Mouse (Mus musculus): ENCODE measurements at regions not wholly inside any gene's neighbourhood (a gene's known extent, or its start where the extent isn't known, plus 50 kb on each side); places are given as distances from the start of the nearest gene placed in this dataset.

DNA sequence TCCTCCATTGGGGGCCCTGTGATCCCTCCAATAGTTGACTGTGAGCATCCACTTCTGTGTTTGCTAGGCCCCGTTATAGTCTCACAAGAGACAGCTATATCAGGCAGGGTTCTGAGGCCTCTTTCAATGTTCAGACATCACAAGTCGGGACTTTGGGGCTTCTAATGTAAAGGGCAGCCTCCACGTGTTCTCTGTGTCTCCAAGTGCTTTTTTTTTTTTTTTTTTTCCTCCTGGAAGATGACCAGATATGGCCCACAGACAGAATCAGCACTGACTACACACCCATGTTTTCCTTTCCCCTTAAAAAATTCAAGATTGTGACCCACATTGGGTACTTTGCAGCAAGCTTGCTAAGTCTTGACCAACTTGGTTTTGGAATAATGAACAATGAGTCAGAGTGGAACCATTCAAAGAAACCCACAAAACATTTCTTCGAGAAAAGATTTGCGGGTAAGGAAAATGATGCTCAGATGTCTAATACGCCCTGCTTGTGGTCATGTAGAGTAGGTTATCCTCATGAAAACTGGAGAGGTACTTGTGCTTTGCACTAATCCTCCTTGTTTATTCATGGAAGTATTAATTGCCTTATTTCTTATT lies 100.5 kb downstream of the Gm5426 start:
- TF ChIP-seq GATA4 (IDR thresholded peaks at IDR 0.05; ENCODE audit: insufficient replicate concordance, low read length), result no peak

GRCm38 (mm10) chr10:96237572-96238130 lies 101.2 kb downstream of the Gm5426 start:
- no peak for TF ChIP-seq GATA4 (IDR thresholded peaks at IDR 0.05; ENCODE audit: insufficient replicate concordance, low read length)

- TF ChIP-seq GATA4 (IDR thresholded peaks at IDR 0.05; ENCODE audit: insufficient replicate concordance, low read length), result no peak
Observed at GRCm38 (mm10) chr10:96238251-96238650, 101.8 kb downstream of the Gm5426 start.

GRCm38 (mm10) chr10:96238850-96239249 lies 102.4 kb downstream of the Gm5426 start:
- TF ChIP-seq GATA4 (IDR thresholded peaks at IDR 0.05; ENCODE audit: insufficient replicate concordance, low read length), result no peak

DNA sequence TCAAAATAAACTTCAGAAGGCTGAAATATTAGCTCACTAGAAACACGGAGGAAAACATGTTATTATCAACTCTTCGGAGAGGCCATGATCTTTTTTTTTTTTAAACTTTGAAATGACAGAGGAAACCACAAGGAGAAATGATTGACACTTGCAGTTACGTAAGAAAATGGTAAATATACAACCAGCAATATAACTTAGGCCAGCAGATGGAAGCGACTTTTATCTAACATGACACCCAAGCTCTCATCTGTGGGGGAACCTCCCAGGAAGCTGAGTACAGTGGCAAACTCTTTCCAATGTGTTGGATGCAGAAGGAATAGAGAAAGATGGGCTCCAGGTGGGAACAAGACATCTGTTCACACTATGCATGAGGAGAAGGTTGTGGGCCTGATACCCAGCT lies 104.2 kb downstream of the Gm5426 start:
- no peak for TF ChIP-seq GATA4 (IDR thresholded peaks at IDR 0.05; ENCODE audit: insufficient replicate concordance, low read length)

- TF ChIP-seq GATA4 (IDR thresholded peaks at IDR 0.05; ENCODE audit: insufficient replicate concordance, low read length), result no peak
Observed at GRCm38 (mm10) chr10:96253671-96254070, 117.3 kb downstream of the Gm5426 start.

DNA sequence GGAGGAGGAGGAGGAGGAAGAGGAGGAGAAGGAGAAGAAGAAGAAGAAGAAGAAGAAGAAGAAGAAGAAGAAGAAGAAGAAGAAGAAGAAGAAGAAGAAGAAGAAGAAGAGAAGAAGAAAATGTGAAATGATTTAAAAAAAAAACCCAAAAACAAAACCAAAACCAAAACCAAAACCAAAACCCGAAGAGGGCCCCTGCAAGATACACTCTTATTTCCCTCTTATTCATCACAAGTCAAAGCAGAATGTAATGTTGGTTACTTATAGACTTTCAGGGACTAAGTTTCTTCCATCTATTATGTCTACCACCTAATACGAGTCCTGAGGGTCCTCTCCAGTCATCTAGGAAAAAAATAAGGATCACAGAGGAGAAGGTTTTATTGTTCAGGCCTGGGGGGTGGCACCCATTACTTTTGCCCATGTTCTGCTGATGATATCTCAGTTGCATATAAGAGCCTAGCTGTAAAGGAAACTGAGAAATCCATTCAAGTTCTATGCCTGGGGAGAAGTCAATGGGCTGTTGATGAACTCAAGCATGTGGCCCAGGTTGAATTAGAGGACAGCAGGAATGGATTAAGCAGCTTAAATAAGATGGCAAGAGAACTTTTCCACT lies 118.0 kb downstream of the Gm5426 start:
- no peak for TF ChIP-seq GATA4 (IDR thresholded peaks at IDR 0.05; ENCODE audit: insufficient replicate concordance, low read length)

- no peak for TF ChIP-seq GATA4 (IDR thresholded peaks at IDR 0.05; ENCODE audit: insufficient replicate concordance, low read length)
Observed at GRCm38 (mm10) chr10:96257935-96258334, 121.5 kb downstream of the Gm5426 start.

DNA sequence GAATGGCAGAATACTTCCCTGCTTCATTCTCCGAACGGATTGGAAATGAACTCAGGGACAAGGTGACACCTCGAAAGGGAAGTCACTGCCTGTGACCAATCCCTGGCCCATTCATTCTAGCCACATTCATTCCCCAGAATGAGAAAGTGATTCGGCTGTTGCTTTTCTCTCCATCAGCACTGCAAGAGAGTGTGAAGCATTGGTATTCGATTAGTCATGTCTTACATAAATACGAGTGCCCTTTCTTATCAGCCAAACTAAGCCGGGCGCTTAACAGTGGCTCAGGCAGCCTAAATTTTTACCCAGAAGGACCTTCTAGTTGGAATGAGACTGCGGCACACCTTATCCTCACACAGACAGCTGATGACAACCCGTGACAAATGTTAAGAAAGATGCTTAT lies 122.8 kb downstream of the Gm5426 start:
- no peak for TF ChIP-seq GATA4 (IDR thresholded peaks at IDR 0.05; ENCODE audit: insufficient replicate concordance, low read length)

- TF ChIP-seq GATA4 (IDR thresholded peaks at IDR 0.05; ENCODE audit: insufficient replicate concordance, low read length), result no peak
Observed at GRCm38 (mm10) chr10:96259648-96260047, 123.2 kb downstream of the Gm5426 start.

- no peak for TF ChIP-seq GATA4 (IDR thresholded peaks at IDR 0.05; ENCODE audit: insufficient replicate concordance, low read length)
Observed at GRCm38 (mm10) chr10:96263544-96263943, 127.1 kb downstream of the Gm5426 start.

- no peak for TF ChIP-seq GATA4 (IDR thresholded peaks at IDR 0.05; ENCODE audit: insufficient replicate concordance, low read length)
Observed at GRCm38 (mm10) chr10:96264433-96264832, 128.0 kb downstream of the Gm5426 start.

GRCm38 (mm10) chr10:96264866-96265265 lies 128.5 kb downstream of the Gm5426 start:
- TF ChIP-seq GATA4 (IDR thresholded peaks at IDR 0.05; ENCODE audit: insufficient replicate concordance, low read length), result no peak

DNA sequence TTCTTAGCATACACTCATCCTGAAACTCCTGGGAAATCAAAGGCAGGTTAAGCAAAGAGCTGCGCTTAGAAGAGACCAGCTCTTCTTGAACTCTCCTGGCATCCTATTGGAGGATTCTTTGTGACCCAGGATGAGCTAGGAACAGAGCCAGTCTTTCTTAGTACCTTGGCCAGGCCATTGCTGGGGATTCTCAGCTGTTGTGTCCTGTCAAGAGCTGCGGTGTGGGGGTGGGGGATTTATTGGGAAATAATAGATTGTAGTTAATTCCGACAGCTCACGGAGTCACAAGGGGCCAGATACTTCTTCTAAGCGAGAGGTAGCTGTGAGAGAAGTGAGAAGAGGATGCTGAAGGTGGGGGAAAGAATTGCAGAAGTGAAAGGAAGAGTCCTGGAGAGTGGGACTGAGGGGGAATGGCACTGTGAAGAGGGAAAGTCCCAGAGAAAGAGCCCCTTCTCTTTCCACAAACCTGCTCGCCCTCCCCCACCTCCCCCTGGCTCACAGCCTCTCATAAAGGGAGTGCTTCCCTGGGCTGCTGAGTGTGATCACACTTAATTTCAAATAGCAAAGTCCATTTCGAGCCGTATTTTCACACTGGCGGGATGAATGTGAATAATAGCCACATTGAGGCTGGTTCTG lies 129.8 kb downstream of the Gm5426 start:
- TF ChIP-seq GATA4 (IDR thresholded peaks at IDR 0.05; ENCODE audit: insufficient replicate concordance, low read length), result no peak

- TF ChIP-seq GATA4 (IDR thresholded peaks at IDR 0.05; ENCODE audit: insufficient replicate concordance, low read length), result no peak
Observed at GRCm38 (mm10) chr10:96267603-96268002, 131.2 kb downstream of the Gm5426 start.

Measured in liver, adult (tissue).